Mouse (Mus musculus) thymus, adult 2 months (tissue): ENCODE measurements around the gene Slc13a3. TPM values are rescaled to one million over a fixed set of nuclear protein-coding genes. Genes with fewer than 3 reads are reported as not detected.

Experiments used
- DNase-seq: peaks from one replicate; pipeline ENCODE4 v3.0.0; 2021
- H3K27ac ChIP-seq: fragments of 200-500 bp; 2 replicates; pipeline ENCODE4 v1.5.1; 2012; ENCODE audit warnings: low read length, control low read depth; ENCODE audit not compliant: control insufficient read depth, insufficient read depth
- H3K27me3 ChIP-seq: fragments of 200-500 bp; 2 replicates; pipeline ENCODE4 v1.6.1; 2012; ENCODE audit warnings: mild to moderate bottlenecking, low read length, moderate library complexity, mixed read lengths; ENCODE audit not compliant: control insufficient read depth, insufficient read depth
- H3K36me3 ChIP-seq: fragments of 200-500 bp; 2 replicates; pipeline ENCODE4 v1.6.1; 2012; ENCODE audit warnings: mild to moderate bottlenecking, low read length, moderate library complexity; ENCODE audit not compliant: control insufficient read depth, insufficient read depth
- H3K4me1 ChIP-seq: fragments of 200-500 bp; replicated peaks from 2 replicates; pipeline ENCODE4 v1.6.1; 2012; ENCODE audit warnings: low read length; ENCODE audit not compliant: control insufficient read depth, insufficient read depth
- H3K4me3 ChIP-seq: fragments of 200-500 bp; 2 replicates; pipeline ENCODE4 v1.5.1; 2012; ENCODE audit warnings: mild to moderate bottlenecking, low read length, control low read depth, moderate library complexity; ENCODE audit not compliant: control insufficient read depth, insufficient read depth
- CTCF ChIP-seq: fragments of 200-500 bp; IDR thresholded peaks from 2 replicates; pipeline ENCODE4 v1.5.1; 2012; ENCODE audit warnings: mild to moderate bottlenecking, control low read depth, low read length, moderate library complexity, borderline replicate concordance; ENCODE audit not compliant: control insufficient read depth, poor library complexity, insufficient read depth; ENCODE audit errors: extremely low read depth
- POLR2A ChIP-seq: fragments of 200-500 bp; IDR thresholded peaks from 2 replicates; pipeline ENCODE4 v1.6.1; 2012; ENCODE audit warnings: mild to moderate bottlenecking, low read length, control low read depth, moderate library complexity; ENCODE audit not compliant: control insufficient read depth, poor library complexity, insufficient read depth; ENCODE audit errors: extremely low read depth
- WGBS: fragments of 180-500 bp; shearing (Covaris S2); methylation state at CpG from one replicate; pipeline ENCODE4 v1.1.7; 2018; 5-methylcytosine and 5-hydroxymethylcytosine counted together
- polyA plus RNA-seq: library from polyadenylated mRNA; depleted of rRNA; stranded (reverse); fragments of >200 nt; gene quantifications from 2 replicates; pipeline ENCODE4 v1.2.3, GENCODE M21; 2012

Gene Slc13a3
- polyA plus RNA-seq, 1 experiment = 2.1 TPM

DNA sequence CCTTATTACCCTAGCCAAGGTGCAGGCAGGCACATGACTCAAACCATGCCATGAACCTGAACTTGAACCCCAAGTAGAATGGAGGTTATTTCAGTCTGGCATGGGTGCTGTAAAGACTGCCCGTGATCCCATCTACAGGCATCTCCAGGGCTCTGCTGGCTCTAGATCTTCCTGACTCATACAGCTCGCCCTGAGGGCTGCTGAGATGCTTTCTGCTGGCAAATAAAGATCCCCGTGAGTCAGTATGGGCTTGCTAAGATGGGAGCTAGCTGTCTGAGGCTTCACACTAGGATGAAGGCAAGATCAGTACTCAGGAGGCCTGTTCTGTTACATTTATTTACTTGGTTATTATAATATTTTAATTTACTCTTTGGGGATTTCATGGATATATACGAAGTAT, 80.9 kb downstream of the Slc13a3 start:
- H3K27ac ChIP-seq = no peak overlapping the region
- no peaks in the 10 kb centered on the region for H3K27me3 ChIP-seq
- DNase-seq = no peak
- no peak overlapping the region for H3K4me3 ChIP-seq
- H3K36me3 ChIP-seq = no peaks in the 10 kb centered on the region
- no peak for TF ChIP-seq CTCF
- no peak for TF ChIP-seq POLR2A
- H3K4me1 ChIP-seq = no peaks in the 10 kb centered on the region
- WGBS = 95% methylated on average over 4 of the region's 4 CpGs

DNA sequence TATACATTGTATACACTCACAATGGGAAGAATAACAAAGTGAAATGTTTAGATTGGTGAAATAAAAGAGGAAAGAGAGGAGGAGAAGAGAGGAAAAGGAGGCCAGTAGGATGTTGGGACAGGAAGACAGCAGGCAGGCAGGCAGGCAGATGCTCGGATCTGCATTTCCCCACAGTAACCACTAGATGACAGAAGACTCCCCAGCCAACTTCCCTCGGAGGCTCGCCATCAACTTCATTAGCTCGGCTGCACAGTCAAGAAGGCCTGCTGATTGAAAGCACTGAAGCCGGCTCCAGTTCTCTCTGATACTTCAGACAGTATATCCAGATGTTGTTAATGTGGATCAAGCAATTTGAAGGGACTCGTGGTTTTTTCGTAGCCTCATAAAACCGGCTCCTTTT, 81.5 kb downstream of the Slc13a3 start:
- H3K4me1 ChIP-seq = no peaks in the 10 kb centered on the region
- no peak overlapping the region for H3K4me3 ChIP-seq
- TF ChIP-seq CTCF (peak; percentile 35; the same call in 1 of the 2 replicates), POLR2A (no peak)
- WGBS = 23% methylated on average over 8 of the region's 8 CpGs
- H3K27ac ChIP-seq = no peak overlapping the region
- H3K36me3 ChIP-seq = no peaks in the 10 kb centered on the region
- DNase-seq = no peak
- no peaks in the 10 kb centered on the region for H3K27me3 ChIP-seq

- no peak for DNase-seq
- Histone ChIP-seq H3K36me3 (no peaks in the 10 kb centered on the region), H3K4me3 (no peak overlapping the region), H3K27me3 (no peaks in the 10 kb centered on the region; the same call in 1 of the 2 replicates), H3K4me1 (no peaks in the 10 kb centered on the region), H3K27ac (no peak overlapping the region)
- TF ChIP-seq POLR2A (no peak), CTCF (no peak)
- WGBS = 85% methylated on average over 6 of the region's 6 CpGs
Observed at GRCm38 (mm10) chr2:165389299-165389952, 83.6 kb downstream of the Slc13a3 start.

- H3K27me3 ChIP-seq = no peaks in the 10 kb centered on the region; the same call in 1 of the 2 replicates
- no peak for DNase-seq
- no peak within 1 kb of the TSS for H3K27ac ChIP-seq
- H3K4me3 ChIP-seq = no peak within 1 kb of the TSS
- H3K4me1 ChIP-seq = no peaks in the 10 kb centered on the region
- H3K36me3 ChIP-seq = no peaks in the 10 kb centered on the region
- TF ChIP-seq POLR2A (no peak), CTCF (no peak)
- 7% methylated on average over 40 of the region's 40 CpGs for WGBS
Observed at GRCm38 (mm10) chr2:165387844-165388495, 85.1 kb downstream of the Slc13a3 start, which contains the start of gene Zfp334. Gene Zfp334, minus strand, starts transcription at chr2:165388259.

DNA sequence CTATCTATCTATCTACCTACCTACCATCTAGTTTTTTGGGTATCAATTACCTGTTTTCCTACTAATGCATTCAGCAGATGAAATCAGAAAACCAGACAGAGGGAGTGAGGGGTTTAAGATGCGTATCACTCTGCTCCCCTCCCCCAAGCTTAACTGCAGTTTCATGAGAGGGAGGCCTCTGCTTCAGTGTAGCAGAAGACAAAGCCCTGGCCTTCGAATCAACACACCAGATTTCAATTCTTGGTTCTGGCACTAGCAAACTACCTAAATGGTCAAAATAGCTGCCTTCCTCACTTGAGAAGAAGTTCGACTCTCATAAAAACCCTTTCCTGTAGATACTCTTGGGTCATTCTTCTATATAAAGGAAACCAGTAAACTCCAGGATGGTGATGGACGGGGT, 85.7 kb downstream of the Slc13a3 start:
- H3K4me3 ChIP-seq = no peak overlapping the region
- no peaks in the 10 kb centered on the region for H3K4me1 ChIP-seq
- no peaks in the 10 kb centered on the region for H3K36me3 ChIP-seq
- WGBS = 71% methylated on average over 4 of the region's 4 CpGs
- no peak for DNase-seq
- no peaks in the 10 kb centered on the region; the same call in 1 of the 2 replicates for H3K27me3 ChIP-seq
- TF ChIP-seq POLR2A (no peak), CTCF (no peak)
- H3K27ac ChIP-seq = no peak overlapping the region

DNA sequence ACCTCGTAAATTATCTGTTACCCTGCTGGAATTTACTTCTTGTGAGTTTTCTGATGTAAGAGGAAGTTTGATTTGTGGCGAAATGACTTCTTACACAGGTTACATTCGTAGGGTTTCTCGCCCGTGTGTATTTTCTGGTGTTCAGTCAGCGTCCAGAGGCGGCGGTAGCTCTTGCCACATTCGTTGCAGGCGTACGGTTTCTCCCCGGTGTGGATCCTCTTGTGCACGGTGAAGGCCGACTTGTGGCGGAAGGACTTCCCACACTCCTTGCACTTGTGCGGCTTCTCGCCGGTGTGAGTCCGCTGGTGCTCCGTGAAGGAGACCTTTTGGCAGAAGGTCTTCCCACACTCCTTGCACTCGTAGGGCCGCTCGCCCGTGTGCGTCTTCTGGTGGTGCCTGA, 93.0 kb downstream of the Slc13a3 start:
- Histone ChIP-seq H3K4me1 (no peaks in the 10 kb centered on the region), H3K27ac (no peak overlapping the region), H3K27me3 (no peaks in the 10 kb centered on the region), H3K4me3 (no peak overlapping the region), H3K36me3 (no peaks in the 10 kb centered on the region)
- 98% methylated on average over 25 of the region's 25 CpGs for WGBS
- no peak for TF ChIP-seq POLR2A
- TF ChIP-seq CTCF = no peak
- no peak for DNase-seq
